Mouse (Mus musculus) inflammation-experienced regulatory T-cells, adult 6 months (primary cell): ENCODE data around the gene Slc9a3r2. TPM values are rescaled to one million over a fixed set of nuclear protein-coding genes. Genes with fewer than 3 reads are reported as not detected.
"Not testable (repeated sequence)": the region's sequence is repeated elsewhere in the genome, so short reads cannot be mapped to it uniquely, and the experiment has no call there.

Experiments
- ATAC-seq: one replicate; pipeline ENCODE4 v1.8.0; 2017
- polyA plus RNA-seq, 3 experiments: library from polyadenylated mRNA; unstranded; fragments of 100-300 nt; shearing (Covaris generic); gene quantifications; one replicate each; pipeline ENCODE4 v1.2.1; 2017

Gene Slc9a3r2
- polyA plus RNA-seq, 3 experiments from 2014 or later: not detected

DNA sequence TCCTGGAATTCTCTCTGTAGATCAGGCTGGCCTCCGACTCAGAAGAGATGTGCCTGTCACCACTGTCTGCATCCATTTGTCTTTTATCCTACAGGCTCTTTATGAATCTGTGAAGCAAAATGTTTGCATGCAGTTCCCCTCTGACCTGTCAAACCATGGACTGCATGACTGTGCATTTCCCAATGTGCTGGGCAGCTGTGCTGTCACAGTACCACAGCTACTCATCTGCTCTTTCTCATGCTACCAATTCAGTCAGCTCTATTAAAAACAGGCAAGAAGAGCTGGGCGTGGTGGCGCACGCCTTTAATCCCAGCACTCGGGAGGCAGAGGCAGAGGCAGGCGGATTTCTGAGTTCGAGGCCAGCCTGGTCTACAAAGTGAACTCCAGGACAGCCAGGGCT, 16.9 kb upstream of the Slc9a3r2 start:
- ATAC-seq: not testable (repeated sequence)

DNA sequence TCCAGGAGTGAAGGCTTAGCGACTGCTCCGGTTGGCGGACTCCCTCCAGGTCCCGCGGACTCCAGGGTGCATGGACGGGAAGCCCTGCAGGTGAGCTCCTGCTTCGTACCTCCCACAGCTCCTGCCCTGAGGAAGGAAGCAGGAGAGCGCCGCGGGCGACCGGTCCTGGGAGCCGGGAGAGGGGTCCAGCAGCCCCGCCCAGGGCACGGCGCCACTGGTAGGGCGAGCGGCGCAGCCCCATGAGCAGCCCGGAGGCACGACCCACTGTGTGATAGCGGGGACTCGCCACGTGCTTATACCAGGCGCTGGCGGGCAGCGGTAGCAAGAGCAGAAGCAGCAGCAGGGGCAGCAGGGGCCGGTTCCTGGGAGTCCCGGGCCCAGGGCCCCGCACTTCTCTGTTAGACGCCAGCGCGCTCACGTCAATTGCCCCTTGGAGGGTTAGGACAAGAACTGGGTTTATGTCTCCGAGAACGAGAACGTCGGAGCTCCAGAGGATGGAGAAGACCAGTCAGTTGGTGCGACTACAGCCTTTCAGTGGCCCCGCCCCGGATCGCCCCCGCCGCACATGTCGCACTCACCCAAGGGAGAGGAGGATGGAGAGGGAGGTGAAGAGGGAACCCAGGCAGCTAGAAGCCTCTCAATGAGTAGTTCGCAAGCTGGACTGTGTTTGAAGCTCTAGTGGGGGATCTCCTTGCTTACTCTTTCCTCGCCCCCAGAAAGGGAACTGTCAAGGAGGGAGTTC, 8.1 kb upstream of the Slc9a3r2 start, which contains the start of gene Npw:
Gene Npw, minus strand, starts transcription at position 441 of the 742 bp plus-strand sequence.
- ATAC-seq: no peak

DNA sequence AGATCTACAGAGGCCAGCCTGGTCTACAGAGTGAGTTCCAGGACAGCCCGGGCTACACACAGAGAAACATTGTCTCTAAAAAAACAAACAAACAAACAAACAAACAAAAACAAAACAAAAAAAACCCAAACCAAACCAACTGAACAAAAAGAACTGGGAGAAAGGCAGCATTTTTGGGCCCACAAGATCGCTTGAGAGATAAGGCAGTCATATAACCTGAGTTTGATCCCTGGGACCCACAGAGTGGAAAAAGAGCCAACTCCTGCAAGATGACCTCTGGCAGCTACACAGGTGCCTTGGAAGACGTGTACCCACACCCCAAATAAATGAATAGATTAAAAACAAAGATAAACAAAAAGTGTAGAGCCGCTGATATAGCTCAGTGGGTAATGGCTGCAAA, 4.8 kb upstream of the Slc9a3r2 start:
- no peak for ATAC-seq

DNA sequence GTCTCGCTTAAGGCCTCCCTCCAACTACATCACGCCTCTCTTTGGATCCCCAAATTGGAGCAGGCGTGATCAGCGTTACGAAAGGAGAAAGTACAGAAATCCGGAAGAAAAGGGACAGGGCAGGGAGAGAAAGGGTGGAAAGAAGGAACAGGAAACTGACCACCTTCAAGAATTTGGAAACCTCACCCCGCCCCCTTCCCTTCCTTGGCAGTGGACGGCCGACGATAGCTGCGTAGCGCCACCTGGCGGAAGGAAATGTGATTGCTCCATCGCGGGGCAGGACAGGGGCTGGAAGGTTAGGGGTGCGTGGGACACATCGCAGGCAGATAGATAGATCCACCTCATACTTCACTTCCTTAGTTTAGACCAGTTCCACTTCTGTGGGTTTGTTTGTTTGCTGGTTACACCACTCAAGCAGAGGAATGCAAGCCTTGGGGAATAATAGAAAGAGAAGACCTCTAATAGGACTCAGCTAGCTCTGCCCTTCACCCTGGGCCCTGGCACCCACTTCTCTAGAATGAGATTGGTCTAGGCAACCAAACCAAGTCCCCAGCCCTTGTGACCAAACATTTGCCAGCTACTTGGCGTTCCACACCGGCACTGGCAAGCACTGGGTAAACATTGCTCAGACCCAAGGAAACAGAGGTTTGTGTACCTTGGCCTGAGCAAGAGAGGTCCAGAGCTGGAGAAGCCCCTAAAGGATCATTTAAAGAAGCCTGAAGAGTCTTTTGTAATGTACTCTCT, 4.0 kb upstream of the Slc9a3r2 start:
- no peak for ATAC-seq

DNA sequence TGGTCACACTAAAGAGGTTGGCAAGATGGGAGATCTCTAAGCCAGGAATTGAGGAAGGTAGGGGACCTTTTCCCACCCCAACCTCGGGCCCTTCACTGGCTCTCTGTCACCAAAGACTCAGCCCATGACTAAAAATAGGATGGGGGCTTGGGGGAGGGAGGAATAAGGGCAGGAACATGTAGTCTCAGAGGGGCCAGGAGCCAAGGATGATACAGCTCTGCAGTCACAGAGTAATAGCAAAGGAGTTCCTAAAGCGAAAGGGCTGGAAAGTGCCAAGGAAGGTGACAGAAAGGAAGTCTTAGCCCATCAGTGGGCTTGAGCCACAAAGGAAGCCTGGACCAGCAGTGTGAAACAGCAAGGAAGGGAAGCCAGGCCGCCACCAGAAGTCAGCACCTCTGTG, 1.7 kb upstream of the Slc9a3r2 start:
- no peak for ATAC-seq

DNA sequence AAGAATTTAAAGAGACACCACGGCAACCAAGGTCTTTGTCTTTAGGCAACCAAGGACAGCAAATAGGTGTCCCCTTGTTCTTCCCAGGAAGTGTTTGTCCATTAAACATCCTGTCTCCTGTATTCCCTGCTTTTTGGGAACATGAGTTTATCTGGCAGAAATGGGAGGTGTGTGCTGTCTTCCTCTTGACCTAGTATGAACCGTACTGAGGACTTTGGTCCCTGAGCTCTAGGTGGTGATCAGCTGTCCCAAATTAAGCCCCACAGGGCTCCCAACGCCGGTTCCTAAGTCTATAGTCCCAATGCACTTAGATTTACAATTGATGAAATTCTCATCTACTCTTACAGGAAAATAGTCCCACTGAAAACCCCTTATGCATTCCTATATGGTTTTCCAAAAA, 639 bp upstream of the Slc9a3r2 start:
- no peak for ATAC-seq

DNA sequence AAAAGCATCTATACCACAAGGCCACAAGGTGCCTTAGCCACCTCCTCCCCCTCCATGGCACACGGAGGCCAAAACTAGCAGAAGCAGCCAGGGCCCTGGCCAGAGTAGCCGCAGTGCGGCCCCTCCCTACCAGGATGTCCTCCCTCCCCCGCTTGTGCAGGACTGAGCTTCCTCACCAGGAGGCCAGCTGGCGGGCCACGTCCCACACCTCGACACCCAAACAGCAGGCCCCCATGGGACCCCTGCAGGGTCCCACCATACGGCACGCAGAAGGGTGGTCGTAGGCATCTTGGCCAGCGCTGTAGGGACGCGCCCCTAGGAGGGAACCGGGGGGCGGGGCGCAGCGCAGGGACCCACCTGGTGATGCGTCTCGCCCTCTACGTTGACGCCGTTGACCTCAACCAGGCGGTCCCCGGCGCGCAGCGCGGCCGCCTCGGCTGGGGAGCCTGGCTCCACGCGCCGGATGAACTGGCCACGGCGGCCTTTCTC, 502 bp downstream of the Slc9a3r2 start:
- no peak for ATAC-seq

DNA sequence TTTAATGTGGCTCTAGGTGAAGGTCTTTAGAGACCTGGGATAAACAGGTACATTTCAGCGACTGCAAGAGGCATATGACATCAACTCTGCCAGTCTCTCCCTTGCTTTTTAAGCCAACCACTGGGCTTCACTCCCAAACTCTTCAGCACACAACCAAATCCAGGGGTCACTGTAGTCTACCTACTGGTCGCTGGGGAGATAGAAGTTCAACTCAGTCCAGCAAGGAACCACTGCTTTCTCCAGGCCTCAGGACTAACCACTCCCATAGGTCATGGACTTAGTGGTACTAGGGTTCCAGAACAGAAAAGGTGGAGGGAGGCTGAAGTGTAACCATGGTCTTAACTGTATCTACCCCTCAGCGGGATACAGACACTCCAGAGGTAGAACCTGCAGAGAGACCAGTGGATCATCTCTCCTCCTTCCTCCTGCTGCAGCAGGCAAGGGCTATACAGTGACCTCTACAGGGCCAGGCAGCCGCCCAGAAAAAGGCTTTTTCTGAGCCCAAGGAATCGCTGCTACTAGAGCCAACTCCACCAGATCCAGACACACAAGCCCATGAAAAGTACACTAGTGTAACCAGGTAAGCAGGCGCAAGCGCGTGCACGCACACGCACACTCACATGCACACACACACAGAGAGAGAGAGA, 1.3 kb downstream of the Slc9a3r2 start:
- no peak for ATAC-seq

DNA sequence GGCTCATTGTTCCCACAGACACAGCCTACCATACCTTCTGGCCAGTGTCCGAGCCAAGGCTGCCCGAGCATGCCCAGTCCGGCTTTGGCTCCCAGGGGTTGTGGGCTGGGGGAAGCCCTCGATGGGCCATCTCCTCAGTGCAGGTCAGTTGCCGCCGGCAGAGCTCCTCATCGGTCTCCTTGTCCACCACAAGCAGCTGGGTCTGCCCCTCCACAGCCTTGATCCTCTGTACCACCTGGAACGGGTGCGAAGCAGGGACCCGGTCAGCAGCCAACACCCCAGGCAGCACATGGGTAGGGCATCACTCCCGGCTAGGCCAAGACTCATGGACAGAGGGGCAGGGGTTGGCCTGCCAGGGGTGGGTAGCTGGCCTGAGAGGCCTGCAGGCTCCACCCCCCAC, 2.6 kb downstream of the Slc9a3r2 start:
- ATAC-seq: no peak

DNA sequence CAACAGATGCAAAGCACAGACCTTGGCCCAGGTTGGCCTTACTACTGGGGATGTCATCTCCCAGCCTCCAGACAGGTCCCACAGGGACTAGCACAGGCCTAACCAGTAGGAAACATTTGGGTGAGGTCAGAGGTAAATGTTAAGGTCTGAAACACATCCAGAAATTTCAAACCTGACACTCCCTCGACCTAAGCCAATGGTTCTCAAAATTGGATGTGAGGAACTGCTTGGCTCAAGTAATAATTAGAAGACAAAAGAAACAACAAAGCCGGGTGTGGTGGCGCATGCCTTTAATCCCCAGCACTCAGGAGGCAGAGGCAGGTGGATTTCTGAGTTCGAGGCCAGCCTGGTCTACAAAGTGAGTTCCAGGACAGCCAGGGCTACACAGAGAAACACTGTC, 3.7 kb downstream of the Slc9a3r2 start:
- ATAC-seq: no peak

DNA sequence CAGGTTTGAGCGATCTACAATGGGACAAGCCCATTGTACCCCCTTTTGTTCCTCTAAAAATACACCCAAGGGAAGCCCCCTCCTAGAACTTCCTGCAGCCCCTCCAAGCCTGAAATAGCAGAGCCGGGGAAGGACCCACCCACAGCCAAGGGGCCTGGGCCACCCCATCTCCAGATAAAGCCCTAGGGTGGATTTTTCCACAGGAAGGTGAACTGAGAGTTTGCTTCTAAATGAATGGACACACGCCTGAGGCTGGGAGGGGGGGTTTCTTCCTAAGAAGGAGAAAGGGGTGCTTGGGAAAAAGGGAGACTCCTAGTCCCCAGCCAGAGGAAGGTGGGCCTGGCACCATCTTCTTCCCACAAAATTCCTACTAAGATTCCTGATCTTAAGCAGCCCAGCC, 4.2 kb downstream of the Slc9a3r2 start:
- no peak for ATAC-seq

DNA sequence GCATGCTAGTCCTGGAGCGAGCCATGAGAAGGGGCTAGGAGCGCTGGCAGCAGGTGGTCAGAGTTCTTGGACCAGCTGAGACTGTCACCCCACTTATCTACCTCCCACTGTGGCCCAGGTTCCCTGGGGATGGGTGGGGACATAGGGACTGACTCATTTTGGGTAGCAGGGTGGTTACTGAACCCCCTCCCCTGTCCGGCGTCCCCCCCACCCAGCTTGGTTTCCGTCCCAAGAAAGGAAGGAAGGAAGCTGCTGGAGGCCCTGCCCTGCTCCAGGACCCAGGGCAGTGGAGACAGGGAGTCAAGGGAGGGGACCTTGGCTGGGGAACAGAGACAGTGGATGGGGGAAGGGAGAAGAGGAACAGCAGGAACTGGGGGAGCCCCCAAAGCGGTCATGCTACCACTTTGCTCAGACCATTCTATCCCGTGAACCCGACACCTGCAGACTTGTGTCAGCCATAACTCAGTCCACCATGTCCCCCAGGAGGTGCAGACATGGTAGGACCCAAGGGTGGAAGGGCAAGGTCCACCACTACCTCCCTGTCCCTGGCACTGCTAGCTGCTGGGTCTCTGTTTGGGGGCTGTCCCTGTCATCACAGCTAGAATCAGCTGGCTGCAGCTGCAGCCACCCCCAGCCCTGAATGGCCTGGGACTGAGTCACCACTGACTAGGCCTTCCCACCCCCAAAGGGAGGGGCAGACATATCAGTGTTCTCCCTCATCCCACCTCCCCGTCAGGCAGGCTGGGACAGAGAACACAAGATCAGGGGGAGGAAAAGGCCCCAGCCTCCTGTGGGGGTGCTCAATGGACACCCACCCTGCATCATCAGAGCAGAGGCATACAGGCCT, 5.0 kb downstream of the Slc9a3r2 start:
- ATAC-seq: no peak

DNA sequence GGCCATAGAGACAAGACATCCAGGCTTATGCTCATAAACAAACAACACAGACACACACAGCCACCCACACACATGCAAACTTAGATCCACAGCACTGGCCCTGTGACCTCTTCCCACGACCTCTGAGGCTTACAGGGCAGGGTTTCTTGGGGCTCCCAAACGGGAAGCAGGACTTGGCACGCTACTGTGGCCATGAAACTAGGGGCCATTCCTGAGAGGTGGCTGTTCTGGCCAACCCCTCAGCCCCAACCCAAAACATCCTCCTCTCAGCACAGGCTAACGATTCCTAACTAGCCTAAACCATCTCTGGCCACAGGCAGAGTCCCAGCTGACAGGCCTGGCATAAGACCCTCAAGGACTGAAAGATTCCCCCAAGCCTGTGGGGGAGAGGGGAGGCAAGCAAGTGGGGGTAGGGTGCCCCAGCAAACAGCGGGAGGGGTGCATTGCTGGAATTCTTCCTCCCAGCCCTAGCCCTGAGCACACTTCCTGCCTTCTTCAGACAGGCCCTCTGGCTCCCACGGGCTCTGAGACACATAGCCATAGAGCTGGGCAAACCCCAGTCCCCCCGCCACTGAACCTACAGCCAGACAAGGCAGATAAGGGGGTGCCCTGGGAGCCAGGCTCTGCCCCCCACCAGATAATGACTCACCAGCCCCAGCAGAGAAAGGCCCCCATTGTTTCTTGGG, 6.0 kb downstream of the Slc9a3r2 start:
- no peak for ATAC-seq

DNA sequence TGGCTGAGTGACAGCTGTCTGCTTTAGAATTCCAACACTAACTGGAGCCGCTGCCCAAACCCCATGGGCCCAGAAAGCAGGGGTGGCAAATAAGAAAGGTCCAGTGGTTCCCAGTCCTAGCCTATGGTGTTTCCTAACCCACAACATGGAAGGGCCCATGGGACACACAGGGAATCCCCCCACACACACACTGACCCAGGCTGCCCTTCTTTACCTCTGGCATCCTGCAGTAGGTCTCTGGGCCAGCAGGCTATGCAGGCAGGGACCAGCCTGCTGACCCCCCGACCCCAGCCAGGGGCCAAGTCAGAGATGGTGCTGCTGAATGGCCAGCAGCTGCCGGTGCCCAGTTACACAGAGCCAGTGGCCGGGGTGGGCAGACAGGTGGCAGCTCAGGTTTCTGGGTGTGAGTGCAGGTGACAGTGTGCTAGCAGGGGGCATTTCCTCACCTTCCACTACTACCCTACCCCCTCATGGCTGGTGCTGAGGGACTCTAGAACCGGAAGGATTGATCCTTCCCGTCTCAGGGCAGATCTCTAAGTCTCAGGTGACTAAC, 7.3 kb downstream of the Slc9a3r2 start:
- ATAC-seq: no peak

DNA sequence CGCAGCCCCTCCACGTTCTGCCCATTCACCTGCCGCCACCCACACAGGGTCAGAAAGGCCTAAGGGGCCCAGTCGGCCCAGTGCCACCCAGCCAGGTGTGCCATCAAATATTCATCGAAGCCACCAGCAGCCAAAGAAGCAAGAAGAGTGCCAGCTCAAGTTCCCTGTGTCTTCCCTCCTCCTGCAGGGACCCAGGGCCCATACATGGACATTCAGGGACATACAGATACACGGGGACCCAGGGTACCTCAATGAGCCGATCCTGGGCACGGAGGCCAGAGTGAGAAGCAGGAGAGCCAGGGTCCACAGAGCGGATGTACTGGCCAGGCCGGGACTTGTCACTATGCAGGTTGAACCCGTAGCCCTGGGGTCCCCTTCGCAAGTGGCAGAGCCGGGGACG, 8.2 kb downstream of the Slc9a3r2 start:
- ATAC-seq: no peak

DNA sequence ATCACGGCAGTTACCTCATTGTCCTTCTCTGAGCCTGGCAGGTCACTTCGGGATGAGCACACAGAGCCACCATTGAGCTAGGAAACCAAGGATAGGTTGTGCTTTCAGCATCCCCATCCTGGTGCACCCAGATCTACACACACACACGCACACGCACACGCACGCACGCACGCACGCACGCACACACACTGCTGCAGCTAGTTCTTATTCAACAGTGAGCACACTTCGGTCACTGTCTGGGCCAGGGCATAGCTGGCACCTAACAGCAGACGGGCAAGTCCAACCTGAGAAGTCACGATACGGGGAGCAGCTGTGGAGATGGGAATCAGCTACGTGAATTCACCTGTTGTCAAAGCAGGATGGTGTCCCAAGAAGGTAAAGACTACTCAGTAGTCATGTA, 9.5 kb downstream of the Slc9a3r2 start:
- no peak for ATAC-seq

DNA sequence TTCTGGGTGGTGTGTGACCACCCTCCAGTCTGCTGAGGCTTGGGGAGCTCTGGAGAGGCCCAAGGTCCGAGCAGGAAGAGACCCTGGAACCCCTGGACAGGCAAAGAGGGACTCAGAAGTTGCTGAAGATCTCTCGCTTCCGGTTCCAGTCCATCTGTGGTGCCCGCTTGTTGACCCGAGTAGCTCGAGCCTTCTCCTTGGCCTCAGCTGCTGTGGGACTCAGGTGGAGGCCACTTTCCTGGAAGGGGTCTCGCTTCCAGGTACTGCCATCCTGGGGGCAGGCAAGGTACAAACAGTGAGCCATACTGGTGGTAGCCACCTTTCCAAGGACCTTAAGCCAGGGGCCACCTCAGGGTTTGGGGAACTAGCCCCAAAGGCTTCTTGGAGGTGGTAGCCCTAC, 10.0 kb downstream of the Slc9a3r2 start:
- no peak for ATAC-seq

DNA sequence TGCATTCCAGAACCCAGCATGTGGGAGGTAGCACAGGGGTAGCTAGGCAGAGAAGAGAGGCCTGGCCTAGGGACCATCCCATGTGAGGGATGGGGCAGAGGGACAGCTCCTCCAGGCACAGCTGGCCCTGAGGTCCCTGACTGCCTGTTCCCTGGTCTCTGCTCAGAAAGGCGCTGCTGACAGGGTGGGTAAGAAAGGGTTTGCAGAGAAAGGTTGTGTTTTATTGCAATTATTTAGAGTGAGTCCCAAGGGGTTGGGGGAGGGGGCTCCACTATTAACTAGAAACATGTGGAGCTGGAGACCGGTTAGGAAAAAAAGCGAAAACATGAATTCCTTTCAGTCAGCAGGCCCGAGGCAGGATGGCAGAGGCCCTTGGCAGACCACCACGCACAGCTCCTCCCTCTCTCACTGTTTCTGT, 10.5 kb downstream of the Slc9a3r2 start:
- no peak for ATAC-seq

DNA sequence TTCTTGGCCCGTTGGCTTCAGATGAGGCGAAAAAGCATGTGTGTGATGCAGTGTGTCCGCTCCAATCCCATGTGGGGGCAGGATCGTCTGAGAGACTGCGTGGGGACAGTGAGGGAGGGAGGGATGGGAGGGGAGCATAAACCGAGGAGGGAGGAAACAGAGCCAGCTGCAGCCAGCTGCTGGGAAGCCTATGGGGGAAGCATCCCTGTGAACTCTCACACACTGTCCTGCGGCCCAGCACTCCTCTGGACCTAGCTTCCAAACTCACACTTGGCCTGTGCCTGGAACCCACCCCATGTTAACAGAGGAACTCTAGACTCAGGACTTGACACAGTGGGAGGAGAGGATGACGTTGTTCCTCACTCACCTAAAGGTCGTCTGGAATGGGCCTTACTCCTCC, 11.3 kb downstream of the Slc9a3r2 start:
- no peak for ATAC-seq

DNA sequence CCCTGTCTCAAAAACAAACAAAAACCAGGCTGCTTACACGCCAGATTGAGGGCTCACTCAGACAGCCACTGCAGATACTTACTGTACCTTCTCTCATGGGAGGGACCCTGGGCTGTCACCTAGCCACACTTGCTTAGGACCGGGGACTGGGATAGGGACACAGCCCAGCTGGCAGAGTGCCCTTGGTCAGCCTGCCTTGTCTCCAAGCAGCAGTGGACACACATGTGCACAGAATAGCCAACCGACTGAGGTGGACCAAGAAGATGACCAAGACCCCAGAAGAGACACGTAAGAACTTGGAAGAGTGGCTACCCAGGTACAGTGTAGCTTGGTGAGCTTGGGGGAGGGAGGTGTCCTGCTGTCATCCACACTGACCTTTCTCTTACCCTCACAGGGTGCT, 11.9 kb downstream of the Slc9a3r2 start:
- no peak for ATAC-seq

DNA sequence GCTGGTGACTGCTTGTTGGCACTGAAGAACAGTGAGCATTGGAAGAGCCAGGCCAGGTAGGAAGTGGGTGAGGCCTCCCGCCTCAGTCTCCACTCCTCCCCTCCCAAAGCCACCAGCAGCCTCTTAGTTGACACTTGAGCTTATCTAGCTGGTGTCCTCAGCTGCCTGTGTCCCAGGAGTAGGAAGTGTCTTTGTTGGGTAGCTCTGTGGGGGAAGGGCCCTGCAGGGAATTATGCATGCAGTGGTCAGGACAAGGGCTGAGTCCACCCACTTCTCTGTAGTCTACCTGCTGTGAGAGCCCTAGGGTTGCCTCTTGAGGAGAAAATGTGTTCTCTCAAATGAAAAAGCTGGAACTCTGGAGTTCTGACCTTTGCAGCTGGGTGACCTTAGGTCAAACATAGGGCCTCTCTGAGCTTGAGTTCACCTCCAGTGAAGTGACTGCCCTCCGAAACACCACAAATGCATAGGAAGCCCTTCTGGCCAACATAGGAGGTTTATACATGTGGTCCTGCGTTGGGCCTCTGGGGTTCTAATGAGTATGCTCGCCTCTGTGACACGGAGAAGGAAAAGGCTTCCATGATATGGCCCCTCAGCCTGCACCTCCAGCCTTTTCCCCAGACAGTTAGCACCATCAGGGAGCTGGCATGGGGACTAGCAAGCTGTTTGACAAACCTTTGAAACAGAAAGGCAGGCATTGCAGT, 13.2 kb downstream of the Slc9a3r2 start:
- ATAC-seq: no peak
